Mouse (Mus musculus): ENCODE results near the gene Zfp541. TPM values are rescaled to one million over a fixed set of nuclear protein-coding genes. Genes with fewer than 3 reads are reported as not detected.

Zfp541 gene
- polyA plus RNA-seq, 1 experiment = 0.18 TPM

DNA sequence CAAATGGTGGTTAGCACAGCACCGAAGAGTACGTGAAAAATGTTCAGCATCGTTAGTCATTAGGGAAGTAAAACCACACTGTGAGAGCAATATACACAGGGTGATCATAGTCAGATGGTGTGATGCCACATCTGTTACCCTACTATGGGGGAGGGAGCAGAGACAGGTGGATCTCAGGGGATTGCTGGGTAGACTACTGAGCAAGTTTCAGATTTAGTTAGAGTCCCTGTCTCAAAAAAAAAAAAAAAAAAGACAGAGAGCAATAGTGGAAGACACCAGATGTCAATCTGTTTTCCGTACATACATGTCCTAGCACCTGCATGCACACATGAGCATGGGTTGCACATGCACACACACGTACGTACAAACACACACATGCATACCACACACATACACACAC is 5.9 kb upstream of the Zfp541 start:
- no peak for DNase-seq (ENCODE audit: low read depth)
- no peak for TF ChIP-seq POLR2A (IDR thresholded peaks at IDR 0.05; ENCODE audit: borderline replicate concordance, extremely low read depth, insufficient read depth, insufficient read length, poor library complexity, severe bottlenecking)
- no peak for TF ChIP-seq CTCF (IDR thresholded peaks at IDR 0.05; ENCODE audit: borderline replicate concordance, extremely low read depth, insufficient read depth, insufficient read length)

DNA sequence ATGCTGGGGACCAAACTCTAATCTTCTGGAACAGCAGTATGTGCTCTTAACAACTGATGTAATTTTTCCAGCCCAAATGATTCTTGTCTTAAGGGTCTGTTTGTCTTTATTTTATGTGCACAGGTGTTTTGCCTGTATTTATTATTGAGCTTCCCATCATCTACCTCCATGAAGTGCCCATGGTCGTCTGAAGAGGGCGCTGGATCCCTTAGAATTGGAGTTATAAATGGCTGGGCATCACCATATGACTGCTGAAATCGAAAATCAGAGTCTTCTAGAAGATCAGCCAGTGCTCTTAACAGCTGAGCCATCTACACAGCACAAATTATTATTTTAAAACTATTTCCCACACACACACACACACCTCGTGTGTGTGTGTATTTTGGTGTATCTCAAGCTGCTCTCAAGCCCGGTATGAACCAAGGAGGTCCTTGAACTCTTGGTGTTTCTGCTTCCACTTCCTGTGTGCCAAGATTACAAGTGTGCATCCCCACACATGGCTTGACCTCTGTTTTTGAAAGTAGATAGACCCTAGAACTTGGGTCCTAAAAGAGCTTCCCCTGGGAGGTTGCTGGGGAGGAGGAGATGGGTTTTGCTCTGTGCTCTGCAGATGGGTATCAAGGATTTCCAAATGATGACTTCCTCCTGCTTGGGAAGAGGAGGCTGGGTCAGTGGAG is 5.0 kb upstream of the Zfp541 start:
- peak; percentile 45; the same call in 1 of the 2 replicates for TF ChIP-seq CTCF (IDR thresholded peaks at IDR 0.05; ENCODE audit: borderline replicate concordance, extremely low read depth, insufficient read depth, insufficient read length)
- TF ChIP-seq POLR2A (IDR thresholded peaks at IDR 0.05; ENCODE audit: borderline replicate concordance, extremely low read depth, insufficient read depth, insufficient read length, poor library complexity, severe bottlenecking) = no peak
- DNase-seq (ENCODE audit: low read depth) = peak; percentile 34

DNA sequence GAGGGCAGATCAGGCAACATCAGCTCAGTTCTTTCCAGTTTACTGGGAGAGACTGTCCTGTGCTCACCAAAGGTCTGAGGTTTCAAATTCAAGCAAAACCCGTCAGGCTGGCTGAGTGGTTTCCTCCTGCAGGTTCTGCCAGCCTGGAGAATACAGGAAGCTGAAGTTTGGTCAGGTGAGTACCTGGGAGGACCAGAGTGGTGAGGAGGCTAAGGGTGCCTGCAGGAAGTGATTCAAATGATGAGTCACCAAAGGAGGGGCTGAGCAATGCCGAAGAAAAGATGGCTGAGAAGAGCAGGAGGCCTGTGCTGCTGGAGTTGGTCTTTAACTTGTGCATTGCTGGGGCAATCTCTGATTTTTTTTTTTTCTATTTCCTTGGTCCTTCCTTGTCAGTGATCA is 4.5 kb upstream of the Zfp541 start:
- TF ChIP-seq POLR2A (IDR thresholded peaks at IDR 0.05; ENCODE audit: borderline replicate concordance, extremely low read depth, insufficient read depth, insufficient read length, poor library complexity, severe bottlenecking) (no peak), CTCF (IDR thresholded peaks at IDR 0.05; ENCODE audit: borderline replicate concordance, extremely low read depth, insufficient read depth, insufficient read length) (no peak)
- DNase-seq (ENCODE audit: low read depth) = no peak

DNA sequence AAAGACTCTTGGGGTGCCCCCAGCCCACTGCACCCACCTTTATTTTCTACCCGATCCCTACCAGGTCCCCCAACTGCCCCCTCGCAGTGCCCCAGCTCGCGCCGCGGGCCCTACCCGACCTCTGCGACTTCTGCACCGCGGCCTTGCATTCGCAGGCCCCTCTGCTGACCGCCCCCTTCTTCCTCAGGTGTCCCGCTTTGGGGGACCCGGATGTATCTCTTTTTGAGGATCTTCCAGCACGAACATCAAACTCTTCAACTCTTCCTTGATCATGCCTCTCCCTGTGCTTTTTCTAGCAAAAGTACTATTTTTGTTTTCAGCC is 446 bp downstream of the Zfp541 start:
- no peak for DNase-seq (ENCODE audit: low read depth)
- no peak for TF ChIP-seq CTCF (IDR thresholded peaks at IDR 0.05; ENCODE audit: borderline replicate concordance, extremely low read depth, insufficient read depth, insufficient read length)
- TF ChIP-seq POLR2A (IDR thresholded peaks at IDR 0.05; ENCODE audit: borderline replicate concordance, extremely low read depth, insufficient read depth, insufficient read length, poor library complexity, severe bottlenecking) = no peak

DNA sequence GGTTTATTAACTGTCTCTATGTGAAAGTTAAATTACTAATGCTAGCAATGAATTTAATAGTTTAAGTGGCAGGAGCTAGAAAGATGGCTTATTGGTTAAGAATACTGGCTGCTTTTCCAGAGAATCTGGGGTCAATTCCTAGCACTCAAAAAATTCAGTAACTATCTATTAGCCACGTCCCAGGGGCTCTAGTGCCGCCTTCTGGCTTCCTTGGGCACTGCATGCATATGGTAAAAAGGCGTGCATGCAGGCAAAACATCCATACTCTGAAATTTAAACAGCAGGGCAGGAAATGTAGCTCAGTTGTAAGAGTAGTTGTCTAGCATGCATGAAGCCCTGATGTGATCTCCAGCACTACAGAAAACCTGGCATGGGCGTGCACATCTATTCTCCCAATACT is 1.9 kb downstream of the Zfp541 start:
- no peak for DNase-seq (ENCODE audit: low read depth)
- TF ChIP-seq CTCF (IDR thresholded peaks at IDR 0.05; ENCODE audit: borderline replicate concordance, extremely low read depth, insufficient read depth, insufficient read length) (peak; percentile 27; the same call in 1 of the 2 replicates), POLR2A (IDR thresholded peaks at IDR 0.05; ENCODE audit: borderline replicate concordance, extremely low read depth, insufficient read depth, insufficient read length, poor library complexity, severe bottlenecking) (no peak)

DNA sequence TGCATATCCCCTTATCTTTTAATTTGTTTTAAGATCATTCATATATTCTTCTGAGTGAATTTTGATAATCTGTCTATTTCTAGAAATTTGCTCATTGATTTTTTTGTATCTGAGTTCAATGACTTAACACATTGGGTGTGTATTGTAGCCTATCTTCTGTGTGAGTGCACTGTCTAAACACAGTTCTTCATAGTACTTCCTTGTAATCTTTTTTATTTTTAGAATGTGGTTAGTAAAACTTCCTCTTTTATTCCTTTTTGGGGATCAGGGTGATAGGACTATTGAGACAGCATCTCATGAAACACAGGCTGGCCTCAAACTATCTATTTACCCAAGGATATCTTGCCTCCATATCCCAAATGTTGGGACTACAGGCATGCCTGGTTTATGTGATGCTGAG is 9.2 kb downstream of the Zfp541 start:
- TF ChIP-seq CTCF (IDR thresholded peaks at IDR 0.05; ENCODE audit: borderline replicate concordance, extremely low read depth, insufficient read depth, insufficient read length) = no peak
- no peak for TF ChIP-seq POLR2A (IDR thresholded peaks at IDR 0.05; ENCODE audit: borderline replicate concordance, extremely low read depth, insufficient read depth, insufficient read length, poor library complexity, severe bottlenecking)
- DNase-seq (ENCODE audit: low read depth) = no peak

DNA sequence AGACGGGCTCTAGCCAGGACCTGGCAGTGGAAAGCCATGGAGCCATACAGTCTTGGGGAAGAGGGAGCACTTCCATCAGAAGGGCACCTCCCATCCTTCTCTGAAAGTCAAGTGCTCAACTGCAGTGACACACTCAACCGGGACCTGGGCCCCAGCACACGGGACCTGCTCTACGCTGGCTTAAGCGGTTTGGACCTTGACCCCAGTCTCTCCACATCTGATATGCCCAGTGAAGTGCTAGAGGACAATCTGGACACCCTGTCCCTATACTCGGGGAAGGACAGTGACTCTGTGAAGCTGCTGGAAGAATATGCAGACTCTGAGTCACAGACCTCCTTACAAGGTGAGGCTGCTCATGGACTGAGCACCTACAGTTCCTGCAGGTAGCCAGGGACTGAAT is 10.3 kb downstream of the Zfp541 start:
- TF ChIP-seq CTCF (IDR thresholded peaks at IDR 0.05; ENCODE audit: borderline replicate concordance, extremely low read depth, insufficient read depth, insufficient read length) (no peak), POLR2A (IDR thresholded peaks at IDR 0.05; ENCODE audit: borderline replicate concordance, extremely low read depth, insufficient read depth, insufficient read length, poor library complexity, severe bottlenecking) (no peak)
- DNase-seq (ENCODE audit: low read depth) = no peak

DNA sequence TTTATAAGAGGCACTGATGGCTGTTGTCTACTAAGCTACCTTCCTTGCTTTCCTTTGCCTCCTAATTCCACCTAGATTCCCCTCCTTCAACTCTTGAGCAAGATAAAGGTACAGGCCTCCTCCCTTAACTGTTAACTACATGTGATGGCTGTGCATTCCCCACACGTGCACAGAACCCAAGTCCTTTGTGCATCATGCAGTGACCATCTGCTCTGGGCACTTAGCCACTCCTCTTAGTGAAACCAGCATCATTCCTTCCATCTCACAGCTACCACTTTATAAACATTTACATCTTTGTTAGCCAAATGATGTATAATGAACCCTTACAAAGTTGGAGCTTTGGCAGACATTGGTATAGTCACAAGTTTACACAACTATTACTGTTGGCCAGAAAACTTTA is 18.3 kb downstream of the Zfp541 start:
- DNase-seq (ENCODE audit: low read depth) = no peak
- no peak for TF ChIP-seq CTCF (IDR thresholded peaks at IDR 0.05; ENCODE audit: borderline replicate concordance, extremely low read depth, insufficient read depth, insufficient read length)
- TF ChIP-seq POLR2A (IDR thresholded peaks at IDR 0.05; ENCODE audit: borderline replicate concordance, extremely low read depth, insufficient read depth, insufficient read length, poor library complexity, severe bottlenecking) = no peak

DNA sequence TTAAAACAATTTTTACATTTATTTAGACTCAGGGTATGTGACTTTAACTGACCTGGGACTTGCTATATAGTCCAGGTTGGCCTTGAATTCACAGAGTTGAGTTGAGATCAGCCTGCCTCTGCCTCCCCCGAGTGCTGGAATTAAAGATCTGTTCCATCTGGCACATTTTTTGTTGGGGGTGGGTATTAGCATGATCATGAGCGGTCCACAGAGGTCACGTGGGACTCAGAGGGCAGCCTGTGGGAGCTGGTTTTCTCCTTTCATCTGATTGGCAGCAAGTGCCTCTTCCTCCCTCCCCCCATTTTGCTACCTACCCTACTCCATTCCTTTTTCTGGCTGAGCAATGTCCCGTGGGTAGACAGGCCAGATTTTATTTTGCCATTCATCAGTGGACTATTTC is 19.0 kb downstream of the Zfp541 start:
- TF ChIP-seq CTCF (IDR thresholded peaks at IDR 0.05; ENCODE audit: borderline replicate concordance, extremely low read depth, insufficient read depth, insufficient read length) = no peak
- no peak for TF ChIP-seq POLR2A (IDR thresholded peaks at IDR 0.05; ENCODE audit: borderline replicate concordance, extremely low read depth, insufficient read depth, insufficient read length, poor library complexity, severe bottlenecking)
- DNase-seq (ENCODE audit: low read depth) = no peak

DNA sequence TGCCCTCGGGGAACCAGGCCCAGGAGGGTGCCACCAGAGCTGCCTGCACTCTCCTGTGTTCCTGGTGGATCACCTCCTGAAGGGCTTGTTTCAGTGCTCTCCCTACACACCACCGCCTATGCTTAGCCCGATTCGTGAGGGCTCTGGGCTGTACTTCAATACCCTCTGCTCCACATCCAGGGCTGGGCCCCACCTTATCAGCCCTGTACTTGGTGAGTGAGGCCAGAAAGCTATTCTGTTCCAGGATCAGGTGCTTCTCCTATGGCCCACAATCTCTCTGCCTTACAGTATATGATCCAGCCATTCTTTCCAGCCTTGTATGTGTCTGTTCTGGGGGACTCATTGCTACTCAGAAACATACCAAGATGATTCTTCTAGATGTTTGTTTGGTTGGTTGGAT is 21.7 kb downstream of the Zfp541 start:
- DNase-seq (ENCODE audit: low read depth) = no peak
- no peak for TF ChIP-seq CTCF (IDR thresholded peaks at IDR 0.05; ENCODE audit: borderline replicate concordance, extremely low read depth, insufficient read depth, insufficient read length)
- no peak for TF ChIP-seq POLR2A (IDR thresholded peaks at IDR 0.05; ENCODE audit: borderline replicate concordance, extremely low read depth, insufficient read depth, insufficient read length, poor library complexity, severe bottlenecking)

DNA sequence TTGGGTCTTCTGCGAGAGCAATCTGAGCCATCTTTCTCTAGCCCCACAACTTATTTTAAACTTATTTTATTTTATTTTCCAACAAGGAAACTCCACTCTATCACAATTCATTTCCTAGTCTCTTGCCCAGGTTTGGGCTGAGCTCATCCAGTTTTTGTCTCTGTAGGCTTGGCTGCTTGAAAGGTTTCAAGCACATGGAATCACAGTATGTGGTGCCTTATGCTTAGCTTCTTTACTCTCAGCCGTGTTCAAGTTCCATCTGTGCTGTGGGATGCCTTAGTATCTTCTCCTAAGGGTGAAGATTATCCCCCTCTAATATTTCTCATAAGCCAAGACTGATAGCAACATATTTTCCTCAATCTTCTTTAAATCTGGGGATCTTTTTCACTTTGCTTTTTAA is 26.0 kb downstream of the Zfp541 start:
- TF ChIP-seq CTCF (IDR thresholded peaks at IDR 0.05; ENCODE audit: borderline replicate concordance, extremely low read depth, insufficient read depth, insufficient read length) = no peak
- no peak for TF ChIP-seq POLR2A (IDR thresholded peaks at IDR 0.05; ENCODE audit: borderline replicate concordance, extremely low read depth, insufficient read depth, insufficient read length, poor library complexity, severe bottlenecking)
- DNase-seq (ENCODE audit: low read depth) = no peak

DNA sequence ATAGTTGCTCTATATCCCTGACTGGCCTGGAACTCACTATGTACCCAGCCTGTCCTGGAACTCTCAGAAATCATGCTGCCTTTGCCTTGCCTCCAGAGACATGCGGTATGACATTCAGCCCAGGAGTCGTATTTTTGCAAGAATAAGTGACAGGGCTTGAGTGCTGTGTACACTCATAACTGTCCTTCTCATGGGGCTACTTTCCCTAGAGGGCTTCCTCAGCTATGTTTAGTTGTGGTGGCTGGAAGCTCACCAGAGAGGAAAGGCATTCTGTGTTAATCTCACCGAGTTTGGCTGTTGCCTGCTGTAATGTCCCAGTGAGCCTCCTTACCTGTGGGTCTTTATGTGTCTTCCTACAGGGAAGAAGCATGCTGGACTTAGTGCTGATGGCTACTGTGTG is 33.0 kb downstream of the Zfp541 start:
- TF ChIP-seq CTCF (IDR thresholded peaks at IDR 0.05; ENCODE audit: borderline replicate concordance, extremely low read depth, insufficient read depth, insufficient read length) = no peak
- TF ChIP-seq POLR2A (IDR thresholded peaks at IDR 0.05; ENCODE audit: borderline replicate concordance, extremely low read depth, insufficient read depth, insufficient read length, poor library complexity, severe bottlenecking) = no peak
- no peak for DNase-seq (ENCODE audit: low read depth)

All from brain, embryonic 14.5 days (tissue).